Mouse (Mus musculus) ES-E14 (cell line): ENCODE results near the gene Slc7a1.

Experiments used
- CHD2 ChIP-seq: IDR thresholded peaks from 2 replicates; pipeline ENCODE4 v1.6.1; 2014; ENCODE audit warnings: mild to moderate bottlenecking, low read depth, low read length, inconsistent platforms
- MAFK ChIP-seq: IDR thresholded peaks from 2 replicates; pipeline ENCODE4 v1.6.1; 2014; ENCODE audit warnings: mild to moderate bottlenecking, low read depth, low read length, inconsistent platforms; ENCODE audit not compliant: insufficient read depth
- ZC3H11A ChIP-seq: IDR thresholded peaks from 2 replicates; pipeline ENCODE4 v1.6.1; 2012; ENCODE audit warnings: low read depth, mild to moderate bottlenecking, inconsistent platforms, low read length, borderline replicate concordance
- ZNF384 ChIP-seq: IDR thresholded peaks from 2 replicates; pipeline ENCODE4 v1.6.1; 2012; ENCODE audit warnings: low read depth, low read length, inconsistent platforms

- TF ChIP-seq CHD2, result no peak
- TF ChIP-seq ZNF384, result no peak
- no peak for TF ChIP-seq MAFK
- no peak for TF ChIP-seq ZC3H11A
Measured at GRCm38 (mm10) chr5:148302968-148303367, 96.7 kb downstream of the Slc7a1 start.
